Mouse (Mus musculus): ENCODE measurements around the gene Rundc3a. TPM values are rescaled to one million over a fixed set of nuclear protein-coding genes. Genes with fewer than 3 reads are reported as not detected.

Rundc3a gene
- total RNA-seq, 1 experiment from 2014 or later: 31.6 TPM

DNA sequence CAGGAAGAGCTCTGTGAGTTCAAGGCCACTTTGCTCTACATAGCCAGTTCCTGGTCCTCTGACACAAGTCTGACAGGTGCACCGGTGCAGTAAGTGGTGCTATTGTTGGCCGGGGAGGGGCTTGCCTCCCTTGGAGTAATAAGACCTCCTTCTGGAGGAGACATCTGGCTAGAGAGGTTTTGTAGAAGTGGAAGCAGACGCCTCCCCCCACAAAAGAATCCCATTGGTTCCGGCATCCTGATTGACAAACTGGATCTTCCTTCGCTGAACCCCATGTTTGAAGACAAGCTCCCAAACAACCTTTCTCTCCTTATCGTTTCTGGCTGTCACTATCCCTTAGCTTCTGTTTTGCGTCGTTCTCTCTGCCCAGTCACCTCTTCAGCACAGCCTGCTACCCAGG is 55.1 kb downstream of the Rundc3a start:
- DNase-seq: no peak

DNA sequence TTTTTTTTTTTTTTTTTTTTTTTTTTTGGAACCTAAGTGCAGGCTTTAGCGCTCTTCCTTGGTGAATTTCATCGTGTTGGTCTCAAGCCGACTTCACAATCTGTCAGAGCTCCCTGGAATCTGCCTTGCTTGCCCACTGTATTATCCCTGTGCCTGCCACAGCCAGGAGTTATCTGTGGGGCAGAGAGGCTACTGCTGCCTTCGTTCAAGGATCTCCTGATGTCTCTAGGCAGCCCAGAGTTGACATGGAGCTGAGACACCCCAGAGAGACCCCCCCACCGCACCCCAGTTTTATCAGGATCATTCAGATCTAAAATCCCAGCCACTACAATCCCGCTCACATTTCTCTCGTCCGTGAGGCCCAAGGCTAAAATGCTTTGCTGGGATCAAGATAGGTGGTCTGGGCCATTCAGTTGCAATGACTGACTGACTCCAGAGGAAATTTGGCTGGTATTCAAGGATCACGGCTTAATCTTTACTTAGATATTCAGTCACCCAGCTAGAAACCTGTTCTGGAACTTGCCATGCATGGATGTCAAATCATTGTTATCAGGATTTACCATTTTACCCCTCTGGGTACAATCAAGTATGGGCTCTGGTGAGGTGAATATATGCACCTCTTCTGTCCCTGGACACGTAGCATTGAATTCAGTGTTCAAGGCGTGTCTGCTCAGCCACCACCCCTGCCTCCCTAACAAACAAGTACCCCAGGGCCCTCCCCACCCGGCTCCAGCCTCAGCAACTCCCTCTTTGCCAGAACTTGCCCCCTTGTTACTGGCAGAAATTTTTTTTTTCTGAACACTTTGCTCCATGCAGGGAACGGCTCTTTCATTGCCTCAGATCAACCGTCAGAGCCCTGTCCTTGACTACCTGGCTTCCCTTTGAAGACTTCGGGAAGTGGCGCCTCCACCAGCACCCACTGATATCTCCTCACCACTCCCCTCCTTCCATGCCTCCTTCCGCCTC is 56.1 kb downstream of the Rundc3a start:
- DNase-seq: no peak

Small RNAs within 50 kb of the gene (microRNA-seq; reads per million reads assigned to microRNA genes)
- gene Mir6930: 0 to 0.85 reads per million in 2 experiments

Other genes with a start within 250 kb of the Rundc3a start
- gene Nags, start 247.9 kb upstream of the Rundc3a start, total RNA-seq (2021): 0.60 and 5.8 TPM in 2 replicates
- gene Tmem101, start 237.0 kb upstream of the Rundc3a start, total RNA-seq (2021): 14.4 and 16.5 TPM in 2 replicates
- 78.7 and 81.0 TPM in 2 replicates for gene Lsm12, start 208.1 kb upstream of the Rundc3a start, total RNA-seq (2021)
- 82.8 and 83.7 TPM in 2 replicates for gene G6pc3, start 203.8 kb upstream of the Rundc3a start, total RNA-seq (2021)
- gene Hdac5, start 163.2 kb upstream of the Rundc3a start, total RNA-seq (2021): 81.1 and 83.7 TPM in 2 replicates
- 1.7 and 2.3 TPM in 2 replicates for gene BC030867, start 144.5 kb upstream of the Rundc3a start, total RNA-seq (2021)
- 0.11 and 0.19 TPM in 2 replicates for gene Asb16, start 124.7 kb upstream of the Rundc3a start, total RNA-seq (2021)
- gene Tmub2, start 108.5 kb upstream of the Rundc3a start, total RNA-seq (2021): 40.1 and 40.4 TPM in 2 replicates
- 47.9 and 53.4 TPM in 2 replicates for gene Atxn7l3, start 96.8 kb upstream of the Rundc3a start, total RNA-seq (2021)
- gene Ubtf, start 73.7 kb upstream of the Rundc3a start, total RNA-seq (2021): 102 and 106 TPM in 2 replicates
- gene Slc4a1, start 27.2 kb upstream of the Rundc3a start, total RNA-seq (2021): 17.5 and 72.4 TPM in 2 replicates
- 373 and 415 TPM in 2 replicates for gene Slc25a39, start 14.5 kb downstream of the Rundc3a start, total RNA-seq (2021)
- 180 and 194 TPM in 2 replicates for gene Grn, start 36.9 kb downstream of the Rundc3a start, total RNA-seq (2021)
- 8.2 and 9.6 TPM in 2 replicates for gene Fam171a2, start 54.3 kb downstream of the Rundc3a start, total RNA-seq (2021)
- 4.6 and 7.4 TPM in 2 replicates for gene Itga2b, start 76.7 kb downstream of the Rundc3a start, total RNA-seq (2021)
- gene Gpatch8, start 163.0 kb downstream of the Rundc3a start, total RNA-seq (2021): 29.7 and 29.9 TPM in 2 replicates
- 0.44 and 0.60 TPM in 2 replicates for gene Gm11627, start 186.1 kb downstream of the Rundc3a start, total RNA-seq (2021)
- gene Fzd2, start 211.0 kb downstream of the Rundc3a start, total RNA-seq (2021): 4.0 and 4.4 TPM in 2 replicates

All from adrenal gland, postnatal 14 days (tissue).